Mouse (Mus musculus): ENCODE measurements around the gene Dexi. TPM values are rescaled to one million over a fixed set of nuclear protein-coding genes. Genes with fewer than 3 reads are reported as not detected.
A peak's percentile ranks its signal among the peaks of the same experiment; 100 is the strongest.

Dexi gene
- polyA plus RNA-seq (2016; fragmentation: Nextera tagmentation; extraction: Ambion mirVana): 26.7 and 27.9 TPM in 2 replicates

DNA sequence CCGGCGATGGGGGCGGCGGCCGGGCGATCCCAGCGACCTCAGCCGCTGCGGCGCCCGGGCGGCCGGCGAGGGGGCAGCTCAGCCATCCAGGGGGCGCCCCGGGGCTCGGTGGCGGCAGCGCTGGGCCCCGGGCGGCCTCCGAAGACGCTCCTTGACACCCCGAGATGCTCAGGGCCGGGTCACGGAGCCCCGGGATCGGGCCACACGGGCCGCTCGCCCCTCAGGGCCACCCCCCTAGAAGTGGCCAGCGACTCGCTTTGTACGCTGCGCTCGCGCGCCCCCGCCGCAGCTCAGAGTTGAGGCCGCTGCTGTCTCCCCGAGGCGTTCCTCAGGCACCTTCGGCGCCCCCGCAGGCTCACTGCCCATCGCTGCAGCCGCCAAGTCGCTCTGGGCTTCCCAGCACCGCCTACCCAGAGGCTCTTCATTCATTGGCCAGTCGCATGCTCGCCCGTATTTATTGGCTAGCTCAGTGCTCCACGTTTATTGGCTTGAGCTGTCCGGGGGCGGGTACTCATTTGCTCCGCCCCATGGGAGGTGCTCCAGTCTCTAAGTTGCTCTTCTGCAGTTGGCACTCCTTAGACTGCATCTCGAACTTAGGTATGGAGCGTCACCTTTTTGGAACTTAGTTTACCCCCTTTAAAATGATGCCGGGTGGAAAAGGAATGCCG is at the start of gene Dexi:
Gene Dexi, minus strand, starts transcription at position 357 of the 668 bp plus-strand sequence.
- H3K27ac ChIP-seq: peak within 1 kb of the TSS; percentile 64; the same call in 1 of the 2 replicates
- H3K4me1 ChIP-seq: peaks cover 52% of the 10 kb centered on the region
- H3K36me3 ChIP-seq: no peaks in the 10 kb centered on the region
- H3K27me3 ChIP-seq (replicated peaks): no peaks in the 10 kb centered on the region
- no peaks in the 10 kb centered on the region for H3K9me3 ChIP-seq
- peak within 1 kb of the TSS; percentile 92 for H3K9ac ChIP-seq
- WGBS: under 1% methylated on average over 61 of the region's 61 CpGs
- peak within 1 kb of the TSS; percentile 79 for H3K4me2 ChIP-seq (replicated peaks)
- peak within 1 kb of the TSS; percentile 85 for H3K4me3 ChIP-seq
- ATAC-seq (ENCODE audit: low FRiP score, low read depth): peak; percentile 93

DNA sequence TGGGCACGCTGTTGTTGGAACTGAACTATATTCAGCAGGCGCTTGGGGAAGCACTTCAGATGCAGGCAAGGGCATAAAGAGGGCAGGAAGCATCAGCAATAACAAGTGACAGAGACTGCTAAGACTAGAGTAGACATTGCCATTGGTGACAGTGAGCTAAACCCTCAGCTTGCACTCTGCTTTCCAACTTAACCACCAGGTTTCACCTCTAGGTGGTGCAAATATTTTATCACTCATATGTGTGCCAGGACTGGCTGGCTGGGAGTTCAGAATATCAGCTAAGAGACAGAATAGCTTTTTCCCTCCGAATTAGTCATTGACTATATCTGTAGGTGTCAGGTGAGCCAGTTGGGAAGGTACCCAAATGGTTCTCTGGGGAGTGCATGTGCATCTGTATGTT is 43.7 kb upstream of the Dexi start:
- 95% methylated on average over 3 of the region's 3 CpGs for WGBS
- Histone ChIP-seq H3K36me3 (peaks cover 37% of the 10 kb centered on the region), H3K4me2 (replicated peaks) (no peak overlapping the region), H3K4me3 (no peak overlapping the region), H3K9me3 (no peaks in the 10 kb centered on the region), H3K27ac (no peak overlapping the region), H3K9ac (no peak overlapping the region), H3K27me3 (replicated peaks) (no peaks in the 10 kb centered on the region), H3K4me1 (no peaks in the 10 kb centered on the region)
- ATAC-seq (ENCODE audit: low FRiP score, low read depth): no peak

DNA sequence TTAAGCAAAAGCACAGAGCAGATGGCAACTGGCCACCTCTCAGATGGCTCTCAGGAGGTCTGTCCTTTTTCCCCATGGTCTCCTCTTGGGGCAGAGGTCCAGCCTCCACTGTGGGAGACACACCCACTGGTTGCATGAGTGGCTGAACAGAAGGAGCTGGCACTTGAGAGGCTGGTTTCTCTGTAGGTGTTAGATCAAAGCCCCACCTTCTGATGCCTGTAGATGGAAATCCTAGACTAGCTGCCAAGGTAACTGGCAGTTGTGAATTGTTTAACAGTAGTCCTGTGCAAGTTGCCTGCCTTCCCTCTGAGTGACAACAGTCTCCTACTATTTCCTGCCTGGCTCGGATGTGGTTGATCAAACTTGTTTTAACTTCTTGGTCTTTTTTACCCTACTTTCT is 42.3 kb upstream of the Dexi start:
- H3K4me1 ChIP-seq: no peaks in the 10 kb centered on the region
- no peak overlapping the region for H3K4me2 ChIP-seq (replicated peaks)
- no peak overlapping the region for H3K4me3 ChIP-seq
- no peak overlapping the region for H3K9ac ChIP-seq
- no peak overlapping the region for H3K27ac ChIP-seq
- no peak for ATAC-seq (ENCODE audit: low FRiP score, low read depth)
- 66% methylated on average over 1 of the region's 1 CpGs for WGBS
- H3K9me3 ChIP-seq: no peaks in the 10 kb centered on the region
- H3K36me3 ChIP-seq: peaks cover 50% of the 10 kb centered on the region
- no peaks in the 10 kb centered on the region for H3K27me3 ChIP-seq (replicated peaks)

DNA sequence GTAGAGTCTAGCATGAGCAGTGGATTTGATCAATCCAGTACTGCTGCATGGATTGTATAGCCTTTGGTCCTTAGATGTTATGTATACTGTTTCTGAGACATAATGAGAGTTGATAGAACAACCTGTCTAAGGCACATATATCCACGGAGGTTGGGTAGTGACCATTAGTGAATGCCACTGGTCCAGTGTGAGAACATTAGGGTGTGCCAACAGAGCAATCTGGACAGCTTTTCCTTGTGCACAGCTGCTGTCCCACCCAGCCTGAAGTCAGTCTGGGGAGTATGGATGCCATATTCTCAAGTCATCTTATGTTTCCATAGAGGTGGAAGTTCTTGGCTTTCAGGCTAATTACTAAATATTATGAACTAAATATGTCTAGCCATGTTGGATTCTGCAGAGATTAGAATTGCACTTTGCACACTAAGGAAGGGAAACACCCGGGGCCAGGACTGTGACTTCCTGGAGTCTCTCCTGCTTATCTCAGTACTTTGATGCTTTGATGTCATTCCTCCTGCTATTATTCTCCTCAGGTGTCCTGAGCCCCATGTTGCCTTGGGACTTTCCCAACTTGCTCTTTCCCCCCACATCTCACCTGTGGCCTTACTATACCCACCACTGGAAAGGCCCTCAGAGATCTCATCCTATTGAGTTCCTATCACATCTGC is 38.5 kb upstream of the Dexi start:
- WGBS: 86% methylated on average over 2 of the region's 2 CpGs
- ATAC-seq (ENCODE audit: low FRiP score, low read depth): no peak
- peaks cover 61% of the 10 kb centered on the region for H3K36me3 ChIP-seq

DNA sequence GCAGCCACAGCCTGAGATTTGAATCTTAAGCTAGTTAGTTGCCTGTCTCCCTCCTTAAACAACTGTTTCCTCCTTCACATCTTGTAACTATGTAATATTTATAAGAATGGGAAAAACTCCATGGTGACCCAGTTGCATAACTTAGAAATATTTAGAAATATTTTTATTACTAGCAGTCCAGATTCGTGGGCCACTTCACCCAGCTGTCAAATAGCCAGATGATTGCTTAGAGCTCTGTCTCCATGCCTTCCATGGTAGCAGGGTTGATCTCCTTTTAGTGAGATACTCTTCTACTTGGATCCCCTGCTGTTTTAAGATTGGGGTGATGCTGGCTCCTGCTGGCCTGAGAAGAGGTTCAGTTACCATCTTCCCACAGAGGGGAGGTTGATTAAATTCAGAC is 35.5 kb upstream of the Dexi start:
- no peaks in the 10 kb centered on the region for H3K27me3 ChIP-seq (replicated peaks)
- H3K27ac ChIP-seq: no peak overlapping the region
- H3K4me3 ChIP-seq: no peak overlapping the region
- WGBS: 76% methylated on average over 1 of the region's 1 CpGs
- H3K4me2 ChIP-seq (replicated peaks): no peak overlapping the region
- no peaks in the 10 kb centered on the region for H3K4me1 ChIP-seq
- ATAC-seq (ENCODE audit: low FRiP score, low read depth): no peak
- H3K9ac ChIP-seq: no peak overlapping the region
- H3K36me3 ChIP-seq: peaks cover 76% of the 10 kb centered on the region
- no peaks in the 10 kb centered on the region for H3K9me3 ChIP-seq

More for the DNA sequence above, 38.5 kb upstream of the Dexi start:
- no peak overlapping the region for H3K27ac ChIP-seq
- H3K9ac ChIP-seq: no peak overlapping the region
- H3K9me3 ChIP-seq: no peaks in the 10 kb centered on the region
- H3K27me3 ChIP-seq (replicated peaks): no peaks in the 10 kb centered on the region
- no peak overlapping the region for H3K4me2 ChIP-seq (replicated peaks)
- H3K4me1 ChIP-seq: no peaks in the 10 kb centered on the region
- no peak overlapping the region for H3K4me3 ChIP-seq

DNA sequence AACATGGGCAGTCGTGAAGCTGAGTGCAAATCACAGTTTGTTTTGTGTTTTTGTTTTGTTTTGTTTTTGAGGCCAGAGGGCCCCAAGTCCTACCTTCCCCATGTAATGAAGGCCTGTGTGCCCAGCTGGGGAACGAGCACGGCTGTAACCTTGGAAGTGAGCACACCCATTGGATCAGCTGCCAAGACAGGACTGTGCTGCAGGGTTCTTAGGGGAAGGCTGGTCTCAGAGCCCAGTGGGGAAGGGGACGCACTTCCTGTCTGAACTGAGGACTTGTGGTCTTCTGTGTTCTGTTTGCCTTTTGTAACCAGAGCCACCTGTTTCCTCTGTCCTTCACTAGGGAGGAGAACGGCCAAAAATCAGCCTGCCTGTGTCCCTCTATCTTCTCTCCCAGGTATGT is 34.7 kb upstream of the Dexi start:
- Histone ChIP-seq H3K9me3 (no peaks in the 10 kb centered on the region), H3K4me1 (no peaks in the 10 kb centered on the region), H3K4me3 (no peak overlapping the region), H3K27ac (no peak overlapping the region), H3K36me3 (peaks cover 79% of the 10 kb centered on the region), H3K4me2 (replicated peaks) (no peak overlapping the region), H3K9ac (no peak overlapping the region), H3K27me3 (replicated peaks) (no peaks in the 10 kb centered on the region)
- no peak for ATAC-seq (ENCODE audit: low FRiP score, low read depth)
- WGBS: 81% methylated on average over 5 of the region's 5 CpGs

DNA sequence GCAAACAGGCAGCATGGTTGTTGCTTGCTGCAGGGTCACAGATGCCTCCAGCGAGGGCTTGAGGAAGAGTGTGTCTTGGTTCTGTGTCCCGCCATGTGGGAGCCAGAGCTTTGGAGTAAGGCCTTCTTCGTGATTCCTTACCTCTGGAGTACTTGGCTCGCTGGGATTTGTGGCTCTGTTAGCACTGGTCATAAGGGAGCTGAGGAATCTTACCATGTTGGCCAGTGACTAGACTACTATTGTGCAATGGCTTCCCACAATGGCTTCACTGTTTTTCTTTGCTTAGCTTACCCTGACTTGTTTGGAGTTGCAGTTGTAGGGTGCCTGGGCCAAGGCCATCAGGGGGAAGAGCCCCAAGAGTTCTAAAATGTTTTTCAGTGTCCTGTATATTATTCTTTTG is 33.1 kb upstream of the Dexi start:
- no peaks in the 10 kb centered on the region for H3K27me3 ChIP-seq (replicated peaks)
- no peak overlapping the region for H3K27ac ChIP-seq
- ATAC-seq (ENCODE audit: low FRiP score, low read depth): no peak
- H3K36me3 ChIP-seq: peaks cover 81% of the 10 kb centered on the region
- H3K4me1 ChIP-seq: no peaks in the 10 kb centered on the region
- no peaks in the 10 kb centered on the region for H3K9me3 ChIP-seq
- WGBS: 93% methylated on average over 4 of the region's 4 CpGs
- no peak overlapping the region for H3K9ac ChIP-seq
- no peak overlapping the region for H3K4me3 ChIP-seq
- no peak overlapping the region for H3K4me2 ChIP-seq (replicated peaks)

DNA sequence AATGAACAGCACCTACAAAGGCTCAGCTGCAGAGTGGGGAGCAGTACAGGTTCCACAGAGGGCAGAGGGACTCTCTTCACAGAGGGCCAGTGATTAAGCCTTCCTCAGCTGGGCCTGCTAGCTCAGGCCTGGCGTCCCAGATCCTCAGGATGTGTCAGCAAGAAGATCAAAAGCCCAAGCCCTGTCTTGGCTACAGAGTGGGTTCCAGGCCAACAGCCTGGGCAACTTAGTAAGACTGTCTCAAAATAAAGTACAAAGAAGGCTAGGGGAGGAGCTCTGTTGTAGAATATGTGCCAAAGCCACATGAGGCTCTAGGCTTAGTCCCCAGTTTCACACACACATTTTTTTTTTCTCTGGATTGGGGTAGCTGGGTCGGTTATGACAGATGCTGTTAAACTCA is 32.1 kb upstream of the Dexi start:
- peaks cover 81% of the 10 kb centered on the region for H3K36me3 ChIP-seq
- H3K9ac ChIP-seq: no peak overlapping the region
- H3K4me3 ChIP-seq: no peak overlapping the region
- no peaks in the 10 kb centered on the region for H3K27me3 ChIP-seq (replicated peaks)
- no peak for ATAC-seq (ENCODE audit: low FRiP score, low read depth)
- H3K27ac ChIP-seq: no peak overlapping the region
- H3K4me2 ChIP-seq (replicated peaks): no peak overlapping the region
- H3K4me1 ChIP-seq: no peaks in the 10 kb centered on the region
- no peaks in the 10 kb centered on the region for H3K9me3 ChIP-seq
- 87% methylated on average over 2 of the region's 2 CpGs for WGBS

DNA sequence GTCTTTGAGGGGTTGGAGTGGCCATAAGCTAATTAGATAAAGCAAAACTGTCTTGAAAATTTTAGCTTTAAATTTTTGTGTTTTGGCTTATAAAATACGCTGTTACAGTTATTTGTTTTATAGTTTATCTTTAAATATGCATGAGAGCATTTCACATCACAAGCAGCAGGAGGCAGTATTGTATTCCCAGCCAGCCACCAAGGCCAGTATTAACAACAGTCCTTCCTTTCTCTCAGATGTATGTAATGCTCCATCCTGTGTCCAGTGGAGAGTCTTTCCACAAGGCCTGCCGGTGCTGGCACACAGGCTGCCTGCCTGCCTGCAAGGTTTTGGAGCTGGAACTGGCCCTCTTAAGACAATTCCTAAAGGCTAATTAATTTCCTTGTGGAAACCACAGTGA is 29.0 kb upstream of the Dexi start:
- no peak for ATAC-seq (ENCODE audit: low FRiP score, low read depth)

DNA sequence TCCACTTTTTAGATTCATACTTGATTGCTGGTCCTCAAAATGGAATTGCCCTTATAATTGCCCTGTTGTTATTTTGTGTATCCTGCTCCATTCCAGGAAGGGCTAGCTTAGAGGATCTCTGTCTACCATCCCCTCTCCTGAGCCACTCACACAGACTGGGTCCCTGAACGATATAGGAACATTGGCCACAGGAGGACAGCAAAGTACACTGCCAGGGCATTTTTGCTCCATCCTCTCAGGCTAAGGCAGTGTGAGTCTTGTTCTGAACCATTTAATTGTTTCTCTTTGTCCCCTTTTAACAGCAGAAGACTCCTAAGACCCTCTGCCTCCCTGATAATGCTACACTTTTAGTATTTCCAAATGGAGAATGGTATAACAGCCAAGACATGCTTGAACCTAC is 27.9 kb upstream of the Dexi start:
- Histone ChIP-seq H3K27ac (no peak overlapping the region), H3K4me3 (no peak overlapping the region), H3K4me2 (replicated peaks) (no peak overlapping the region), H3K4me1 (0 out of 2 replicates have a peak, but pooled peaks cover 1% of the 10 kb centered on the region), H3K9ac (no peak overlapping the region), H3K36me3 (peaks cover 59% of the 10 kb centered on the region), H3K9me3 (no peaks in the 10 kb centered on the region), H3K27me3 (replicated peaks) (no peaks in the 10 kb centered on the region)
- no peak for ATAC-seq (ENCODE audit: low FRiP score, low read depth)
- WGBS: 84% methylated on average over 1 of the region's 1 CpGs

More for the DNA sequence above, 29.0 kb upstream of the Dexi start:
- H3K36me3 ChIP-seq: peaks cover 70% of the 10 kb centered on the region
- H3K4me2 ChIP-seq (replicated peaks): no peak overlapping the region
- H3K27me3 ChIP-seq (replicated peaks): no peaks in the 10 kb centered on the region
- 61% methylated on average over 2 of the region's 2 CpGs for WGBS
- H3K4me3 ChIP-seq: no peak overlapping the region
- H3K9me3 ChIP-seq: no peaks in the 10 kb centered on the region
- H3K27ac ChIP-seq: no peak overlapping the region
- H3K9ac ChIP-seq: no peak overlapping the region
- H3K4me1 ChIP-seq: no peaks in the 10 kb centered on the region

DNA sequence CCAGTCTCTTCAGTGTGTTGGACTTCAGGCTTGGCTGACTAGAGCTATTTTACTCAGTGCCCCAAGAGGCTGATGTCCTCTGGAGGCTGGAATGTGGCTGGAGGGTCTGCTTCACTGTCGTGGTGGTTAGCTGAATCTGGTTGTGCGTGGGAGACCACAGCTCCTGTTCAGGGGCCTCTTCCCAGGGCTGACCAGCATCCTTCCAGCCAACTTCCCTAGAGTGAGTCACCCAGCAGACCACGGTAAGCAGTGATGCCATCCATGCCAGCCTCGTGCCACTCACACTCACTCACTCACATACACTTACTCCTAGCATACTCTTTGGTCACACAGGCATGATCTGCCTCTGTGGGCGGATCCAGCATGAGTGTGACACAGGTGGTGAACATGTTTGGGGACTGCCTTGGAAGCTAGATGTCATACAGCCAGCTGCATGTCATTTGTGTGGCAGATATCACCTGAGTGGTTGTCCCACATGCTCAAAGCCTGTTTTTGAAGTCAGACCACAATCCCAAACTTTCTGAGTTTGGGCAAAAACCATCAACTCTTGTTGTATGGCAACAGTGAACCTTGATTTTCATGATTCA is 27.0 kb upstream of the Dexi start:
- WGBS: 89% methylated on average over 5 of the region's 5 CpGs
- no peaks in the 10 kb centered on the region for H3K27me3 ChIP-seq (replicated peaks)
- no peaks in the 10 kb centered on the region for H3K9me3 ChIP-seq
- no peak overlapping the region for H3K4me2 ChIP-seq (replicated peaks)
- no peak for ATAC-seq (ENCODE audit: low FRiP score, low read depth)
- no peak overlapping the region for H3K9ac ChIP-seq
- H3K4me3 ChIP-seq: no peak overlapping the region
- peaks cover 56% of the 10 kb centered on the region for H3K36me3 ChIP-seq
- H3K4me1 ChIP-seq: 0 out of 2 replicates have a peak, but pooled peaks cover 6% of the 10 kb centered on the region
- no peak overlapping the region for H3K27ac ChIP-seq

DNA sequence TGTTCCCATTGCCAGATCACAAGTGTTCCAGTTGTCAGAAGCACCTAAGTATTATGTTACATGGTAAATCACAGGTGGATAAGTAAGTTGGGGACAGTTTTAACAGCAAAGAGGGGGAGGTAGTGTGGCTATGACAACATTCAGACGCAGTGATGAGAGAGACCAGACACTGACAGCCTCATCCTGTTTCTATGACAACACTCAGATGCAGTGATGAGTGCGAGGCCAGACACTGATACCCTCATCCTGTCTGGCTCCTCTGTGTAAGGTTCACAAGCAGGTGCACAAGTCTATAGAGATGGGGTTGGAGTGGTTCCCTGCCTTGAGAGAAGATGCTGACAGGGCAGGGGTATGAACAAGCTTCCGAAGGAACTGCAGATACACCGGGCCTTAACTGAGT is 24.3 kb upstream of the Dexi start:
- 94% methylated on average over 4 of the region's 4 CpGs for WGBS

More for the DNA sequence above, 24.3 kb upstream of the Dexi start:
- H3K36me3 ChIP-seq: peaks cover 47% of the 10 kb centered on the region
- no peak overlapping the region for H3K4me2 ChIP-seq (replicated peaks)
- ATAC-seq (ENCODE audit: low FRiP score, low read depth): no peak
- no peaks in the 10 kb centered on the region for H3K9me3 ChIP-seq
- H3K4me3 ChIP-seq: no peak overlapping the region
- H3K4me1 ChIP-seq: 0 out of 2 replicates have a peak, but pooled peaks cover 6% of the 10 kb centered on the region
- H3K27me3 ChIP-seq (replicated peaks): no peaks in the 10 kb centered on the region
- H3K27ac ChIP-seq: no peak overlapping the region
- no peak overlapping the region for H3K9ac ChIP-seq

All from neural tube, embryonic 12.5 days (tissue).